Mouse (Mus musculus): ENCODE data around the gene Gramd1c. TPM values are rescaled to one million over a fixed set of nuclear protein-coding genes. Genes with fewer than 3 reads are reported as not detected.

The Gramd1c gene
- polyA plus RNA-seq, 1 experiment from 2014 or later: 6.3 TPM

GRCm38 (mm10) chr16:43965781-43966389, 97.3 kb downstream of the Gramd1c start:
- 88% methylated on average over 13 of the region's 13 CpGs for WGBS (ENCODE audit: insufficient replicate concordance)
- H3K4me3 ChIP-seq (ENCODE audit: low read depth, low read length): no peak overlapping the region
- H3K36me3 ChIP-seq (ENCODE audit: control insufficient read depth, insufficient read depth, low read length): no peaks in the 10 kb centered on the region
- H3K4me2 ChIP-seq: no peak overlapping the region
- no peak overlapping the region for H3K9ac ChIP-seq (ENCODE audit: low read depth, low read length)
- H3K9me3 ChIP-seq (replicated peaks; ENCODE audit: control insufficient read depth, low read length): no peaks in the 10 kb centered on the region
- no peak for ATAC-seq (replicated peaks; ENCODE audit: insufficient number of reproducible peaks, low FRiP score, low TSS enrichment)
- no peak overlapping the region for H3K27ac ChIP-seq (ENCODE audit: low read depth, low read length)
- H3K27me3 ChIP-seq (ENCODE audit: control insufficient read depth, insufficient read depth, low read length): no peaks in the 10 kb centered on the region
- no peaks in the 10 kb centered on the region for H3K4me1 ChIP-seq (ENCODE audit: control insufficient read depth, insufficient read depth, low read length)

DNA sequence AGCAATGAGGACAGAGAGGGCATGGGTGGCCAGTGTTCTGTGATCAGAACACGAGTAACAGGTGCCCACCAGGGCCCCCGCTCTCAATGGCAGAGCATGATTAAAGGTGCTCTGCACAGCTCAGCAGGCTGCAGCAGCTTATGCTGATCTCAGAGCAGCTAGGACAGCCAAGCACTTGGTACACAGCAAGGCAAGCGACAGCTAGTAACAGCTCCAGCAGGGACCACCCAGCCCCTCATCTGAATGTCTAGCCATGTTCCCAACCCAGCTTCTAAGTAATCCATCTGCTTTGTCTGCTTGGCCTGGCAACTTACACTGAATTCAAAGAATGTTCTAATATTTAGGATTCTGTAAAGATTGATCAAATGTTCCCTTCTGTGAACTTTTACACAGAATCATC, 99.4 kb downstream of the Gramd1c start:
- Histone ChIP-seq H3K9ac (ENCODE audit: low read depth, low read length) (no peak overlapping the region), H3K4me2 (no peak overlapping the region), H3K4me3 (ENCODE audit: low read depth, low read length) (no peak overlapping the region), H3K27ac (ENCODE audit: low read depth, low read length) (no peak overlapping the region), H3K27me3 (ENCODE audit: control insufficient read depth, insufficient read depth, low read length) (no peaks in the 10 kb centered on the region), H3K36me3 (ENCODE audit: control insufficient read depth, insufficient read depth, low read length) (no peaks in the 10 kb centered on the region), H3K9me3 (replicated peaks; ENCODE audit: control insufficient read depth, low read length) (no peaks in the 10 kb centered on the region), H3K4me1 (ENCODE audit: control insufficient read depth, insufficient read depth, low read length) (no peaks in the 10 kb centered on the region)
- 79% methylated on average over 3 of the region's 3 CpGs for WGBS (ENCODE audit: insufficient replicate concordance)
- no peak for ATAC-seq (replicated peaks; ENCODE audit: insufficient number of reproducible peaks, low FRiP score, low TSS enrichment)

GRCm38 (mm10) chr16:43963291-43963690, 99.9 kb downstream of the Gramd1c start:
- H3K36me3 ChIP-seq (ENCODE audit: control insufficient read depth, insufficient read depth, low read length): no peaks in the 10 kb centered on the region
- H3K4me2 ChIP-seq: no peak overlapping the region
- WGBS (ENCODE audit: insufficient replicate concordance): 82% methylated on average over 9 of the region's 9 CpGs
- no peaks in the 10 kb centered on the region for H3K4me1 ChIP-seq (ENCODE audit: control insufficient read depth, insufficient read depth, low read length)
- H3K27ac ChIP-seq (ENCODE audit: low read depth, low read length): no peak overlapping the region
- no peaks in the 10 kb centered on the region for H3K27me3 ChIP-seq (ENCODE audit: control insufficient read depth, insufficient read depth, low read length)
- no peak overlapping the region for H3K4me3 ChIP-seq (ENCODE audit: low read depth, low read length)
- ATAC-seq (replicated peaks; ENCODE audit: insufficient number of reproducible peaks, low FRiP score, low TSS enrichment): no peak
- no peak overlapping the region for H3K9ac ChIP-seq (ENCODE audit: low read depth, low read length)
- H3K9me3 ChIP-seq (replicated peaks; ENCODE audit: control insufficient read depth, low read length): no peaks in the 10 kb centered on the region

DNA sequence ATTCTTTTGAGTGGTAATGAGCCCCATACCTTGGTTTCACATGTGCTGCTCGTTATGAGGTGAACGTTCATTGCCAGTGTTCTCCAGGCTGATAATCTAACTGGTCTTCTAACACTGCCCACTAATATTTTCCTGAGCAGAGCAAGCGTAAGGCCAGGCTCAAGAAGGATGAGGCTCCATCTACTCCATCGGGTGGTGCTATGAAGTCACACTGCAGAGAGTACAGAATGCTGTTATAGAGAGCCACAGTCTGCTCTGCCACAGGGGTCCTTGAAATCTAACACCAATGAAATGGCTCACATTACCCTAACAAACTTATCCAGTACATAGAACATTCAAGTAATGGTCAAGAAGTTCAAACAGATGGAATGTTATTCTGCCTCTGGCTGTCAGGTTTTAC, 105.1 kb downstream of the Gramd1c start:
- no peak overlapping the region for H3K27ac ChIP-seq (ENCODE audit: low read depth, low read length)
- no peak for ATAC-seq (replicated peaks; ENCODE audit: insufficient number of reproducible peaks, low FRiP score, low TSS enrichment)
- no peaks in the 10 kb centered on the region for H3K4me1 ChIP-seq (ENCODE audit: control insufficient read depth, insufficient read depth, low read length)
- peaks cover 3% of the 10 kb centered on the region; the same call in 1 of the 2 replicates for H3K36me3 ChIP-seq (ENCODE audit: control insufficient read depth, insufficient read depth, low read length)
- WGBS (ENCODE audit: insufficient replicate concordance): 85% methylated on average over 4 of the region's 4 CpGs
- H3K9me3 ChIP-seq (replicated peaks; ENCODE audit: control insufficient read depth, low read length): no peaks in the 10 kb centered on the region
- no peaks in the 10 kb centered on the region for H3K27me3 ChIP-seq (ENCODE audit: control insufficient read depth, insufficient read depth, low read length)
- no peak overlapping the region for H3K4me3 ChIP-seq (ENCODE audit: low read depth, low read length)
- no peak overlapping the region for H3K9ac ChIP-seq (ENCODE audit: low read depth, low read length)
- H3K4me2 ChIP-seq: no peak overlapping the region

GRCm38 (mm10) chr16:43954913-43955312, 108.2 kb downstream of the Gramd1c start:
- Histone ChIP-seq H3K9me3 (replicated peaks; ENCODE audit: control insufficient read depth, low read length) (no peaks in the 10 kb centered on the region), H3K27ac (ENCODE audit: low read depth, low read length) (no peak overlapping the region), H3K4me3 (ENCODE audit: low read depth, low read length) (no peak overlapping the region), H3K4me2 (no peak overlapping the region), H3K9ac (ENCODE audit: low read depth, low read length) (no peak overlapping the region), H3K27me3 (ENCODE audit: control insufficient read depth, insufficient read depth, low read length) (no peaks in the 10 kb centered on the region), H3K4me1 (ENCODE audit: control insufficient read depth, insufficient read depth, low read length) (no peaks in the 10 kb centered on the region), H3K36me3 (ENCODE audit: control insufficient read depth, insufficient read depth, low read length) (peaks cover 3% of the 10 kb centered on the region; the same call in 1 of the 2 replicates)
- 59% methylated on average over 6 of the region's 6 CpGs for WGBS (ENCODE audit: insufficient replicate concordance)
- ATAC-seq (replicated peaks; ENCODE audit: insufficient number of reproducible peaks, low FRiP score, low TSS enrichment): no peak

GRCm38 (mm10) chr16:43951591-43951990, 111.6 kb downstream of the Gramd1c start:
- Histone ChIP-seq H3K36me3 (ENCODE audit: control insufficient read depth, insufficient read depth, low read length) (no peaks in the 10 kb centered on the region), H3K4me1 (ENCODE audit: control insufficient read depth, insufficient read depth, low read length) (no peaks in the 10 kb centered on the region), H3K4me2 (no peak overlapping the region), H3K27me3 (ENCODE audit: control insufficient read depth, insufficient read depth, low read length) (no peaks in the 10 kb centered on the region), H3K9me3 (replicated peaks; ENCODE audit: control insufficient read depth, low read length) (no peaks in the 10 kb centered on the region), H3K27ac (ENCODE audit: low read depth, low read length) (no peak overlapping the region), H3K4me3 (ENCODE audit: low read depth, low read length) (no peak overlapping the region), H3K9ac (ENCODE audit: low read depth, low read length) (no peak overlapping the region)
- ATAC-seq (replicated peaks; ENCODE audit: insufficient number of reproducible peaks, low FRiP score, low TSS enrichment): no peak
- WGBS (ENCODE audit: insufficient replicate concordance): 67% methylated on average over 4 of the region's 4 CpGs

- no peaks in the 10 kb centered on the region for H3K36me3 ChIP-seq (ENCODE audit: control insufficient read depth, insufficient read depth, low read length)
- no peak overlapping the region for H3K27ac ChIP-seq (ENCODE audit: low read depth, low read length)
- no peak overlapping the region for H3K4me2 ChIP-seq
- WGBS (ENCODE audit: insufficient replicate concordance): 67% methylated on average over 3 of the region's 3 CpGs
- no peaks in the 10 kb centered on the region for H3K9me3 ChIP-seq (replicated peaks; ENCODE audit: control insufficient read depth, low read length)
- ATAC-seq (replicated peaks; ENCODE audit: insufficient number of reproducible peaks, low FRiP score, low TSS enrichment): no peak
- H3K9ac ChIP-seq (ENCODE audit: low read depth, low read length): no peak overlapping the region
- H3K27me3 ChIP-seq (ENCODE audit: control insufficient read depth, insufficient read depth, low read length): no peaks in the 10 kb centered on the region
- H3K4me1 ChIP-seq (ENCODE audit: control insufficient read depth, insufficient read depth, low read length): no peaks in the 10 kb centered on the region
- no peak overlapping the region for H3K4me3 ChIP-seq (ENCODE audit: low read depth, low read length)
Observed at GRCm38 (mm10) chr16:43945869-43946268, 117.3 kb downstream of the Gramd1c start.

GRCm38 (mm10) chr16:43945351-43945750, 117.8 kb downstream of the Gramd1c start:
- no peak overlapping the region for H3K9ac ChIP-seq (ENCODE audit: low read depth, low read length)
- H3K4me2 ChIP-seq: no peak overlapping the region
- H3K27me3 ChIP-seq (ENCODE audit: control insufficient read depth, insufficient read depth, low read length): no peaks in the 10 kb centered on the region
- no peaks in the 10 kb centered on the region for H3K36me3 ChIP-seq (ENCODE audit: control insufficient read depth, insufficient read depth, low read length)
- no peak overlapping the region for H3K4me3 ChIP-seq (ENCODE audit: low read depth, low read length)
- 80% methylated on average over 3 of the region's 3 CpGs for WGBS (ENCODE audit: insufficient replicate concordance)
- H3K9me3 ChIP-seq (replicated peaks; ENCODE audit: control insufficient read depth, low read length): no peaks in the 10 kb centered on the region
- no peak for ATAC-seq (replicated peaks; ENCODE audit: insufficient number of reproducible peaks, low FRiP score, low TSS enrichment)
- no peaks in the 10 kb centered on the region for H3K4me1 ChIP-seq (ENCODE audit: control insufficient read depth, insufficient read depth, low read length)
- no peak overlapping the region for H3K27ac ChIP-seq (ENCODE audit: low read depth, low read length)

GRCm38 (mm10) chr16:43940846-43941245, 122.3 kb downstream of the Gramd1c start:
- no peak overlapping the region for H3K4me2 ChIP-seq
- no peak overlapping the region for H3K4me3 ChIP-seq (ENCODE audit: low read depth, low read length)
- no peak overlapping the region for H3K9ac ChIP-seq (ENCODE audit: low read depth, low read length)
- no peaks in the 10 kb centered on the region for H3K4me1 ChIP-seq (ENCODE audit: control insufficient read depth, insufficient read depth, low read length)
- no peak overlapping the region for H3K27ac ChIP-seq (ENCODE audit: low read depth, low read length)
- no peak for ATAC-seq (replicated peaks; ENCODE audit: insufficient number of reproducible peaks, low FRiP score, low TSS enrichment)
- H3K27me3 ChIP-seq (ENCODE audit: control insufficient read depth, insufficient read depth, low read length): no peaks in the 10 kb centered on the region
- H3K36me3 ChIP-seq (ENCODE audit: control insufficient read depth, insufficient read depth, low read length): no peaks in the 10 kb centered on the region
- no peaks in the 10 kb centered on the region for H3K9me3 ChIP-seq (replicated peaks; ENCODE audit: control insufficient read depth, low read length)
- WGBS (ENCODE audit: insufficient replicate concordance): 83% methylated on average over 4 of the region's 4 CpGs

Measured in heart, embryonic 11.5 days (tissue).